Mouse (Mus musculus) adrenal gland, adult 10 weeks (tissue): ENCODE results near the gene Cbwd1. TPM values are rescaled to one million over a fixed set of nuclear protein-coding genes. Genes with fewer than 3 reads are reported as not detected.

Source experiments
- polyA plus RNA-seq: library from polyadenylated mRNA; stranded (reverse); fragments of 350-450 nt; fragmentation: Illumina TruSeq; extraction: RNeasy Lipid Tissue Mini Kit (QIAGEN cat#74804); gene quantifications from one replicate; pipeline ENCODE4 v1.2.3, GENCODE M21; 2014; ENCODE audit warnings: low read depth, low replicate concordance

Cbwd1 gene
- polyA plus RNA-seq = 58.1 TPM

DNA sequence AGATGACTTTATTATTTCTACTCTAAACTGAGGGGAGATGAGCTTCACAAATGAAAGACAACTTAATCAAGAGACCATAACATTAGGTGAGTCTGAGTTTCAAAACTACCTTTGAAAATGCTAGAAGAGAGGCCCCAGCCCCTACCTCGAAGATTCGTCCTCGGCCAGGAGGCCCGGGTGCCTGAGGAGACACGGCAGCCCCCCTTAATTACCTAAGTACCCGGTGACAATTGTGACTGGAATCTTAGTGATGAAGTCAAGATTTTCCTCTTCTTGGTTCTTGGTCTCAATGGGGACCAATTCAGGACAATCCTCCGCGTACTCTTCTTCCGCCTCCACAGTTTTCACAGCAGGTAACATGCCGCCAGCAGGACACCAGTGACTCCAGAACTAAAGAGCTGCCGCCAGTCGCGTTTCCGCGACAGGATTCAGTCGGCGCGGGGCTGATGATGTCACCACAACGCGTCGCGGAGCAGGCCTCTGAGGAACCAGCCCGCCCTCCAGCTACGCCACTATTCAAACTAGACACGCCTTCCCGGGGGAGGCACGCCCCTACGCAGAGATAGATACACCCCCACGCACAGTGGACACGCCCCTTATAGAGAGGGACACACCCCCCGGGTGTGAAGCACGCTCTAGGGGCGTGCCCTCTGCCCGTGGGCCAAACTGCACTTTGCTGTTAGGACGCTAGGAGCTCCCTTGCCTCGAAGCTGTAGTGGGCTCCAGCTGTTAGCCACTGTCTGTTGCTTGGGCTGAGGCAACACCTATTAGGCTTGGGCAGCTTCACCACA lies at the start of gene Cbwd1:
TSS of gene Cbwd1 (minus strand) at position 439 of the 791 bp plus-strand sequence.

DNA sequence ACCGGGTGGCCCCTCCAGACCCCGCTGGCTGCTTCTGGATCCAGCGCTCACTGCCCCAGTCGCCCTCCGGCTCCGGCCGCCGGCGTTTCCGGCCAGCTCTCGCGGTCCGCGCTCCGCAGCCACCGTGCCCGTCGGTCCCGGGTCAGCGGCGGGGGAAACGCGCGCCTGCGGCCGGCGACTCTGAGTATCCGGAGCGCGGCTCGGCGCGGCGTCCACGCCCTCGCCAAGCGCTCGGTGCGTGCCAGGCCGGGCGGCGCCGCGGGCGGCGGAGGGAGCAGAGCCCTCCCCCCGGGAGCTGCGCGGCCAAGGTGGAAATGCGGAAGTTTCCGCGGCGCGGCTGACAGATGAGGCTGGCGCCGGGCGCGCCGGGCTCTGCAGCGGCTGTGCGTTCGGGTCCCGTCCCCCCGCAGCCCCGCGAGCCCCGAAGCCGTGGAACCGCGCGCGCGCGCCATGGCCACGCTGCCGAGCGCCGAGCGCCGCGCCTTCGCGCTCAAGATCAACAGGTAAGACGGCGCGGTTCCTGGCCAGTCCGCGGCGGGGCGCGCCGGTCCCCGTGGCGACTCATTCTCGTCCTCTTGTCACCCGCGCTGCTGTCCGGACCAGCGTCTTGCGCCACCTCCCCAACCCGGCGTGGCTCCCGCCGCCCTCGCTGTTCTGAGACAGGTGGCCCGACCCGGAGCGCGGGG lies 37.9 kb upstream of the Cbwd1 start, which contains the start of gene Dock8:
TSS of gene Dock8 (plus strand) at position 334 of the 686 bp plus-strand sequence.

DNA sequence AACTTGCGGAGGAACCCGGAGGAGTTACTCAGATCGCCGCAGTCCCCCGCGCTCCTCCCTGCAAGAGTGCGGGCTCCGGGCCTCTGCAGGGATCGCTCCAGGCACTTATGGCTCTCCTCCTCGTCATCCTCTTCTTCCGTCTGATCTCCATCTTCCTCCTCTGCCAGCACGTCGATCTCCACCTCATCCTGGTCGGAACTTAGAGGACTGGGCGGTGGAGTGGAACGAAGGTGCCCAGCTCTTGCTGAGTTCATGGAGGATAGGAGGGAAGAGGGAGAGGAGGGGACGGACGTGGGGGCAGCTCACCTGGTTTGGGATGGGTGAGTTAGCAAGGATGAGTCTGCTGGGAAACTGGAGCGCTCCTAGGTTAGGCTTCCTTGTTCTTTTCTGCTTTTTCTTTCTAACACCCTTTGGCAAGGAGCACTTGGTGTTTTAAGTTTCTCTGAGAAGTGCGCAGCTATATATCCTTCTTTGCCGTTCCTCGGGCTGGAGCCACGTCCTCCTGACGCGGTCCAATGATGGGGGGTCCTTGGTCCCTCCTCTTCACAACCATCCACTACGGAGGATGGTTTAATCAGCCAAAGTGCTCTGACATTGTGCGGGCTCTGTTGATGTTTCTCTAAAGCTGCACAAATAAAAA lies 60.7 kb downstream of the Cbwd1 start, which contains the start of gene Foxd4:
TSS of gene Foxd4 (minus strand) at position 617 of the 640 bp plus-strand sequence.

DNA sequence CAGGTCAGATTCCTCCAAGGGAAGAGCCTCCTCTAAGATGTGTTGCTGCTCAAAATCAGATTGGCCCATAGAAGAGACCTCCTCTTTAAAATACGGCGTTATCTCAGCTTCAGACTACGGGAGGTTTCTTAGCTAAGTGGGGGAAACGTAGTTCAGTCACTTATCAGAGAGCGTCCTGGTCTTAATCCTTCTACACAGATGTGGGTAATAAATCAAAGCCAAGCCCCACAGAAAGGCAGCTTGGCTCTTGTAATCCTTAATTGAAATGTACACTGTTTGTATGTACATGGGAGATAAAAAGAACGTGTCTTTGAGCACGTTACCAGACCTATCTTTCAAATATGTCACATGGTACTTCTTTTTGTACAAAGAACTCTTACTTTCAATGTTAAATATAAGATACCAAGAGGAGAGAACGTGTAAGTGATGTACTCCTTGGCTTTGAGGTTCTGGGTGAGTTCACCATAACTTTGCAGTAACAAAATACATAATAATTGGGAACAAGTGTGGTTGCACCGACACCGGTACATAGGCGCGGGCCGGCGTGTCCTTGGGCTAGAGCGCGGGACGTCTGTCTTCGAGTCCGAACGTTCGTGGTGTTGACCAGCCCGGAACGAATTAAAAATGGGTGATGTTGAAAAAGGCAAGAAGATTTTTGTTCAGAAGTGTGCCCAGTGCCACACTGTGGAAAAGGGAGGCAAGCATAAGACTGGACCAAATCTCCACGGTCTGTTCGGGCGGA lies 86.1 kb downstream of the Cbwd1 start, which contains the start of gene Gm10053:
TSS of gene Gm10053 (plus strand) at position 558 of the 742 bp plus-strand sequence.

Other genes starting within 250 kb of the Cbwd1 start
- 19.6 TPM for gene Pgm5, start 99.8 kb downstream of the Cbwd1 start, polyA plus RNA-seq
- gene Gm10053, start 85.9 kb downstream of the Cbwd1 start, polyA plus RNA-seq = 384 TPM
- gene Foxd4, start 60.4 kb downstream of the Cbwd1 start, polyA plus RNA-seq = not detected
- 5.5 TPM for gene Dock8, start 37.9 kb upstream of the Cbwd1 start, polyA plus RNA-seq